Mouse (Mus musculus): Measurements from ENCODE around the gene Psmd5. TPM values are rescaled to one million over a fixed set of nuclear protein-coding genes. Genes with fewer than 3 reads are reported as not detected.

The Psmd5 gene
- polyA plus RNA-seq, 1 experiment from 2014 or later: 114 TPM

- Histone ChIP-seq H3K4me2 (ENCODE audit: low read depth, low read length) (no peak overlapping the region), H3K9me3 (replicated peaks; ENCODE audit: control insufficient read depth, low read length) (no peaks in the 10 kb centered on the region), H3K9ac (replicated peaks; ENCODE audit: low read length) (no peak overlapping the region), H3K36me3 (replicated peaks; ENCODE audit: control insufficient read depth, insufficient read depth, low read depth, low read length) (no peaks in the 10 kb centered on the region), H3K27ac (replicated peaks; ENCODE audit: low read depth, low read length) (no peak overlapping the region), H3K4me3 (ENCODE audit: low read depth, low read length) (no peak overlapping the region), H3K27me3 (ENCODE audit: control insufficient read depth, insufficient read depth, low read length) (peaks cover 23% of the 10 kb centered on the region), H3K4me1 (ENCODE audit: control insufficient read depth, insufficient read depth, low read length) (no peaks in the 10 kb centered on the region; the same call in 1 of the 2 replicates)
- ATAC-seq (replicated peaks; ENCODE audit: insufficient number of reproducible peaks, low FRiP score, low TSS enrichment, low read depth) (no peak), DNase-seq (ENCODE audit: low spot score) (no peak)
- WGBS: 35% methylated on average over 7 of the region's 7 CpGs
Observed at GRCm38 (mm10) chr2:34912613-34913012, 37.8 kb upstream of the Psmd5 start.

- no peak overlapping the region for H3K4me3 ChIP-seq (ENCODE audit: low read depth, low read length)
- DNase-seq (ENCODE audit: low spot score): no peak
- no peak for ATAC-seq (replicated peaks; ENCODE audit: insufficient number of reproducible peaks, low FRiP score, low TSS enrichment, low read depth)
- H3K4me2 ChIP-seq (ENCODE audit: low read depth, low read length): no peak overlapping the region
- H3K27ac ChIP-seq (replicated peaks; ENCODE audit: low read depth, low read length): no peak overlapping the region
- H3K36me3 ChIP-seq (replicated peaks; ENCODE audit: control insufficient read depth, insufficient read depth, low read depth, low read length): no peaks in the 10 kb centered on the region
- 83% methylated on average over 5 of the region's 5 CpGs for WGBS
- no peak overlapping the region for H3K9ac ChIP-seq (replicated peaks; ENCODE audit: low read length)
- peaks cover 23% of the 10 kb centered on the region for H3K27me3 ChIP-seq (ENCODE audit: control insufficient read depth, insufficient read depth, low read length)
- H3K9me3 ChIP-seq (replicated peaks; ENCODE audit: control insufficient read depth, low read length): no peaks in the 10 kb centered on the region
- H3K4me1 ChIP-seq (ENCODE audit: control insufficient read depth, insufficient read depth, low read length): no peaks in the 10 kb centered on the region; the same call in 1 of the 2 replicates
Observed at GRCm38 (mm10) chr2:34911871-34912270, 37.1 kb upstream of the Psmd5 start.

- no peaks in the 10 kb centered on the region for H3K9me3 ChIP-seq (replicated peaks; ENCODE audit: control insufficient read depth, low read length)
- H3K4me1 ChIP-seq (ENCODE audit: control insufficient read depth, insufficient read depth, low read length): no peaks in the 10 kb centered on the region; the same call in 1 of the 2 replicates
- 93% methylated on average over 4 of the region's 4 CpGs for WGBS
- no peak overlapping the region for H3K4me2 ChIP-seq (ENCODE audit: low read depth, low read length)
- H3K27me3 ChIP-seq (ENCODE audit: control insufficient read depth, insufficient read depth, low read length): peaks cover 23% of the 10 kb centered on the region
- no peak for ATAC-seq (replicated peaks; ENCODE audit: insufficient number of reproducible peaks, low FRiP score, low TSS enrichment, low read depth)
- DNase-seq (ENCODE audit: low spot score): no peak
- no peak overlapping the region for H3K4me3 ChIP-seq (ENCODE audit: low read depth, low read length)
- no peaks in the 10 kb centered on the region for H3K36me3 ChIP-seq (replicated peaks; ENCODE audit: control insufficient read depth, insufficient read depth, low read depth, low read length)
- no peak overlapping the region for H3K27ac ChIP-seq (replicated peaks; ENCODE audit: low read depth, low read length)
- H3K9ac ChIP-seq (replicated peaks; ENCODE audit: low read length): no peak overlapping the region
Observed at GRCm38 (mm10) chr2:34909719-34910118, 35.0 kb upstream of the Psmd5 start.

GRCm38 (mm10) chr2:34906861-34907604 lies 32.3 kb upstream of the Psmd5 start:
- Histone ChIP-seq H3K36me3 (replicated peaks; ENCODE audit: control insufficient read depth, insufficient read depth, low read depth, low read length) (no peaks in the 10 kb centered on the region), H3K4me1 (ENCODE audit: control insufficient read depth, insufficient read depth, low read length) (no peaks in the 10 kb centered on the region; the same call in 1 of the 2 replicates), H3K27me3 (ENCODE audit: control insufficient read depth, insufficient read depth, low read length) (peaks cover 4% of the 10 kb centered on the region; the same call in 1 of the 2 replicates), H3K27ac (replicated peaks; ENCODE audit: low read depth, low read length) (no peak overlapping the region), H3K4me3 (ENCODE audit: low read depth, low read length) (no peak overlapping the region), H3K9me3 (replicated peaks; ENCODE audit: control insufficient read depth, low read length) (no peaks in the 10 kb centered on the region), H3K9ac (replicated peaks; ENCODE audit: low read length) (no peak overlapping the region), H3K4me2 (ENCODE audit: low read depth, low read length) (no peak overlapping the region)
- 50% methylated on average over 12 of the region's 12 CpGs for WGBS
- ATAC-seq (replicated peaks; ENCODE audit: insufficient number of reproducible peaks, low FRiP score, low TSS enrichment, low read depth): no peak
- DNase-seq (ENCODE audit: low spot score): no peak

- H3K27ac ChIP-seq (replicated peaks; ENCODE audit: low read depth, low read length): no peak overlapping the region
- ATAC-seq (replicated peaks; ENCODE audit: insufficient number of reproducible peaks, low FRiP score, low TSS enrichment, low read depth) (no peak), DNase-seq (ENCODE audit: low spot score) (no peak)
- H3K4me2 ChIP-seq (ENCODE audit: low read depth, low read length): no peak overlapping the region
- peaks cover 3% of the 10 kb centered on the region; the same call in 1 of the 2 replicates for H3K27me3 ChIP-seq (ENCODE audit: control insufficient read depth, insufficient read depth, low read length)
- 70% methylated on average over 6 of the region's 6 CpGs for WGBS
- no peak overlapping the region for H3K4me3 ChIP-seq (ENCODE audit: low read depth, low read length)
- no peaks in the 10 kb centered on the region; the same call in 1 of the 2 replicates for H3K4me1 ChIP-seq (ENCODE audit: control insufficient read depth, insufficient read depth, low read length)
- no peaks in the 10 kb centered on the region for H3K9me3 ChIP-seq (replicated peaks; ENCODE audit: control insufficient read depth, low read length)
- no peak overlapping the region for H3K9ac ChIP-seq (replicated peaks; ENCODE audit: low read length)
- H3K36me3 ChIP-seq (replicated peaks; ENCODE audit: control insufficient read depth, insufficient read depth, low read depth, low read length): no peaks in the 10 kb centered on the region
Observed at GRCm38 (mm10) chr2:34906426-34906825, 31.7 kb upstream of the Psmd5 start.

- Histone ChIP-seq H3K4me1 (ENCODE audit: control insufficient read depth, insufficient read depth, low read length) (no peaks in the 10 kb centered on the region; the same call in 1 of the 2 replicates), H3K36me3 (replicated peaks; ENCODE audit: control insufficient read depth, insufficient read depth, low read depth, low read length) (no peaks in the 10 kb centered on the region), H3K9me3 (replicated peaks; ENCODE audit: control insufficient read depth, low read length) (no peaks in the 10 kb centered on the region), H3K9ac (replicated peaks; ENCODE audit: low read length) (no peak overlapping the region), H3K4me3 (ENCODE audit: low read depth, low read length) (peak overlapping the region; percentile 13; the same call in 1 of the 2 replicates), H3K27me3 (ENCODE audit: control insufficient read depth, insufficient read depth, low read length) (no peaks in the 10 kb centered on the region), H3K27ac (replicated peaks; ENCODE audit: low read depth, low read length) (no peak overlapping the region), H3K4me2 (ENCODE audit: low read depth, low read length) (peak overlapping the region; percentile 49)
- DNase-seq (ENCODE audit: low spot score) (peak; percentile 98), ATAC-seq (replicated peaks; ENCODE audit: insufficient number of reproducible peaks, low FRiP score, low TSS enrichment, low read depth) (peak; percentile 98)
- under 1% methylated on average over 34 of the region's 34 CpGs for WGBS
Observed at GRCm38 (mm10) chr2:34904849-34905542, 30.2 kb upstream of the Psmd5 start.

GRCm38 (mm10) chr2:34903652-34904405 lies 29.1 kb upstream of the Psmd5 start:
- H3K27me3 ChIP-seq (ENCODE audit: control insufficient read depth, insufficient read depth, low read length): no peaks in the 10 kb centered on the region
- ATAC-seq (replicated peaks; ENCODE audit: insufficient number of reproducible peaks, low FRiP score, low TSS enrichment, low read depth) (no peak), DNase-seq (ENCODE audit: low spot score) (no peak)
- 67% methylated on average over 4 of the region's 4 CpGs for WGBS
- H3K36me3 ChIP-seq (replicated peaks; ENCODE audit: control insufficient read depth, insufficient read depth, low read depth, low read length): no peaks in the 10 kb centered on the region
- no peak overlapping the region for H3K4me2 ChIP-seq (ENCODE audit: low read depth, low read length)
- H3K9me3 ChIP-seq (replicated peaks; ENCODE audit: control insufficient read depth, low read length): no peaks in the 10 kb centered on the region
- no peak overlapping the region for H3K27ac ChIP-seq (replicated peaks; ENCODE audit: low read depth, low read length)
- no peak overlapping the region for H3K9ac ChIP-seq (replicated peaks; ENCODE audit: low read length)
- H3K4me3 ChIP-seq (ENCODE audit: low read depth, low read length): no peak overlapping the region
- no peaks in the 10 kb centered on the region; the same call in 1 of the 2 replicates for H3K4me1 ChIP-seq (ENCODE audit: control insufficient read depth, insufficient read depth, low read length)
